Comparison of ENCODE assay signal across 10 mouse cellular contexts in genomic region chr1:23379321-23379720, GRCm38 (mm10). TPM values are rescaled to one million over a fixed set of nuclear protein-coding genes. Genes with fewer than 3 reads are reported as not detected.
DNase-seq lines count a peak whose midpoint lies in the region; ATAC-seq and TF ChIP-seq lines count a peak whose summit lies in the region.
"Had no signal": no experiment of that assay in that cellular context is flagged by ENCODE, and none has a peak within 500 bp of the region (broad histone marks: within the 10 kb centered on the region; RNA-seq: fewer than 3 reads in every experiment).

No protein-coding gene starts in this region.

- peak overlapping the region; percentile 12; the same call in 1 of the 2 replicates for H3K4me2 ChIP-seq in heart, embryonic 12.5 days
- peak overlapping the region; percentile 32 for H3K4me2 ChIP-seq in midbrain, embryonic 12.5 days (replicated peaks)
- no peak overlapping the region for H3K4me2 ChIP-seq in midbrain, embryonic 11.5 days
- H3K4me2 ChIP-seq in hindbrain, postnatal 0 days (ENCODE audit: low read depth, low read length): peak overlapping the region; percentile 99
- peak overlapping the region; percentile 94 for H3K4me2 ChIP-seq in neural tube, embryonic 15.5 days

- no peaks in the 10 kb centered on the region for H3K27me3 ChIP-seq in heart, embryonic 12.5 days (replicated peaks)
- peaks cover 4% of the 10 kb centered on the region; the same call in 1 of the 2 replicates for H3K27me3 ChIP-seq in midbrain, embryonic 12.5 days
- peaks cover 2% of the 10 kb centered on the region; the same call in 1 of the 2 replicates for H3K27me3 ChIP-seq in midbrain, embryonic 11.5 days (ENCODE audit: control insufficient read depth, insufficient read depth, low read length)
- H3K27me3 ChIP-seq in hindbrain, postnatal 0 days (ENCODE audit: insufficient read depth, low read length): no peaks in the 10 kb centered on the region
- H3K27me3 ChIP-seq in neural tube, embryonic 15.5 days (replicated peaks): no peaks in the 10 kb centered on the region

- ATAC-seq in heart, embryonic 12.5 days (ENCODE audit: insufficient number of reproducible peaks, low FRiP score): no peak
- ATAC-seq in midbrain, embryonic 12.5 days (ENCODE audit: low FRiP score, low read depth): no peak
- ATAC-seq in midbrain, embryonic 11.5 days (ENCODE audit: low FRiP score): no peak
- ATAC-seq in hindbrain, postnatal 0 days: no peak
- no peak for ATAC-seq in neural tube, embryonic 15.5 days (ENCODE audit: low FRiP score)

- H3K4me1 ChIP-seq in heart, embryonic 12.5 days (replicated peaks): peaks cover 41% of the 10 kb centered on the region
- H3K4me1 ChIP-seq in midbrain, embryonic 12.5 days: peaks cover 20% of the 10 kb centered on the region
- H3K4me1 ChIP-seq in midbrain, embryonic 11.5 days (ENCODE audit: control insufficient read depth, insufficient read depth, low read length): peaks cover 10% of the 10 kb centered on the region; the same call in 1 of the 2 replicates
- peaks cover 13% of the 10 kb centered on the region for H3K4me1 ChIP-seq in hindbrain, postnatal 0 days (ENCODE audit: insufficient read depth, low read length)
- H3K4me1 ChIP-seq in neural tube, embryonic 15.5 days: peaks cover 41% of the 10 kb centered on the region

- peaks cover 4% of the 10 kb centered on the region; the same call in 1 of the 2 replicates for H3K36me3 ChIP-seq in heart, embryonic 12.5 days
- H3K36me3 ChIP-seq in midbrain, embryonic 12.5 days: peaks cover 5% of the 10 kb centered on the region; the same call in 1 of the 2 replicates
- H3K36me3 ChIP-seq in midbrain, embryonic 11.5 days (ENCODE audit: control insufficient read depth, insufficient read depth, low read length): no peaks in the 10 kb centered on the region
- no peaks in the 10 kb centered on the region for H3K36me3 ChIP-seq in hindbrain, postnatal 0 days (ENCODE audit: insufficient read depth, low read length)
- peaks cover 6% of the 10 kb centered on the region for H3K36me3 ChIP-seq in neural tube, embryonic 15.5 days

- no peak for TF ChIP-seq CTCF in hindbrain, postnatal 0 days (IDR thresholded peaks at IDR 0.05; ENCODE audit: low read depth)

- 81% methylated on average over 6 of the region's 6 CpGs for WGBS in heart, embryonic 12.5 days
- WGBS in midbrain, embryonic 12.5 days: 49% methylated on average over 6 of the region's 6 CpGs
- WGBS in midbrain, embryonic 11.5 days: 65% methylated on average over 6 of the region's 6 CpGs
- 26% methylated on average over 6 of the region's 6 CpGs for WGBS in hindbrain, postnatal 0 days
- WGBS in neural tube, embryonic 15.5 days: 31% methylated on average over 6 of the region's 6 CpGs

- H3K9me3 ChIP-seq in heart, embryonic 12.5 days (replicated peaks): no peaks in the 10 kb centered on the region
- H3K9me3 ChIP-seq in midbrain, embryonic 12.5 days: no peaks in the 10 kb centered on the region
- no peaks in the 10 kb centered on the region for H3K9me3 ChIP-seq in midbrain, embryonic 11.5 days (ENCODE audit: control insufficient read depth, low read length)
- no peaks in the 10 kb centered on the region for H3K9me3 ChIP-seq in hindbrain, postnatal 0 days (ENCODE audit: low read length)
- H3K9me3 ChIP-seq in neural tube, embryonic 15.5 days (replicated peaks): no peaks in the 10 kb centered on the region

- no peak overlapping the region for H3K9ac ChIP-seq in heart, embryonic 12.5 days
- no peak overlapping the region for H3K9ac ChIP-seq in midbrain, embryonic 12.5 days (replicated peaks)
- H3K9ac ChIP-seq in midbrain, embryonic 11.5 days (ENCODE audit: low read length): no peak overlapping the region
- H3K9ac ChIP-seq in hindbrain, postnatal 0 days (replicated peaks; ENCODE audit: low read length): no peak overlapping the region
- no peak overlapping the region for H3K9ac ChIP-seq in neural tube, embryonic 15.5 days (replicated peaks)

- no peak overlapping the region for H3K4me3 ChIP-seq in heart, embryonic 12.5 days
- H3K4me3 ChIP-seq in midbrain, embryonic 12.5 days: peak overlapping the region; percentile 3; the same call in 1 of the 2 replicates
- no peak overlapping the region for H3K4me3 ChIP-seq in midbrain, embryonic 11.5 days (ENCODE audit: low read depth, low read length)
- H3K4me3 ChIP-seq in hindbrain, postnatal 0 days (ENCODE audit: low read length): peak overlapping the region; percentile 29
- peak overlapping the region; percentile 28 for H3K4me3 ChIP-seq in neural tube, embryonic 15.5 days (replicated peaks)

- no peak overlapping the region for H3K27ac ChIP-seq in heart, embryonic 12.5 days (ENCODE audit: poor library complexity, severe bottlenecking)
- H3K27ac ChIP-seq in midbrain, embryonic 12.5 days (replicated peaks): no peak overlapping the region
- no peak overlapping the region for H3K27ac ChIP-seq in midbrain, embryonic 11.5 days (ENCODE audit: low read depth, low read length)
- no peak overlapping the region for H3K27ac ChIP-seq in hindbrain, postnatal 0 days
- H3K27ac ChIP-seq in neural tube, embryonic 15.5 days (replicated peaks): no peak overlapping the region

- intact Hi-C loops in heart, postnatal 36 days (cut with DNase I): loop anchor here (5.0 kb wide), 1 partner anchor 113 kb away; no protein-coding TSS in a partner anchor

- DNase-seq in heart, postnatal 36 days: no peak
- no peak for DNase-seq in midbrain, embryonic 11.5 days (ENCODE audit: low spot score, missing footprints)
- peak; percentile 5 for DNase-seq in hindbrain, postnatal 0 days (ENCODE audit: low spot score)
- no peak for DNase-seq in ovary, adult 18-20 months (ENCODE audit: low spot score)
- DNase-seq in layer of hippocampus, adult 9-10 months (ENCODE audit: low spot score): no peak
- DNase-seq: kidney, adult 11 months; right cerebral cortex, postnatal 14 days had no signal

RNA-seq across cellular contexts. Expression of gene Ogfrl1, which starts 18.3 kb away (rescaled TPM):
- 14.8 TPM in 2 replicates for polyA plus RNA-seq in heart, embryonic 12.5 days (2016; fragmentation: Nextera tagmentation; extraction: Ambion mirVana)
- 10 to 100 TPM; 16.9 to 17.8 TPM for total RNA-seq in heart, postnatal 36 days (2021)
- 9.4 and 9.9 TPM in 2 replicates for polyA plus RNA-seq in midbrain, embryonic 12.5 days (2016; fragmentation: Nextera tagmentation; extraction: Ambion mirVana)
- polyA plus RNA-seq in midbrain, embryonic 11.5 days (2014; fragmentation: Nextera tagmentation; extraction: Ambion mirVana): 11.5 and 12.1 TPM in 2 replicates
- 17.7 and 20.1 TPM in 2 replicates for total RNA-seq in hindbrain, postnatal 0 days (2014; rRNA removed)
- 15.7 and 18.0 TPM in 2 replicates for polyA plus RNA-seq in hindbrain, postnatal 0 days (2015; fragmentation: Nextera tagmentation; extraction: Ambion mirVana)
- polyA plus RNA-seq in neural tube, embryonic 15.5 days (2015; fragmentation: Nextera tagmentation; extraction: Ambion mirVana): 18.4 and 20.3 TPM in 2 replicates

Comparison
In these comparisons a context has a peak if more than half of its experiments do, and no peak if none do; other contexts are left out.
1. H3K4me3 ChIP-seq: peak in midbrain, embryonic 12.5 days (single experiment), hindbrain, postnatal 0 days (single experiment) and neural tube, embryonic 15.5 days (single experiment); none in heart, embryonic 12.5 days (single experiment) and midbrain, embryonic 11.5 days (single experiment).